In the genomic region with DNA sequence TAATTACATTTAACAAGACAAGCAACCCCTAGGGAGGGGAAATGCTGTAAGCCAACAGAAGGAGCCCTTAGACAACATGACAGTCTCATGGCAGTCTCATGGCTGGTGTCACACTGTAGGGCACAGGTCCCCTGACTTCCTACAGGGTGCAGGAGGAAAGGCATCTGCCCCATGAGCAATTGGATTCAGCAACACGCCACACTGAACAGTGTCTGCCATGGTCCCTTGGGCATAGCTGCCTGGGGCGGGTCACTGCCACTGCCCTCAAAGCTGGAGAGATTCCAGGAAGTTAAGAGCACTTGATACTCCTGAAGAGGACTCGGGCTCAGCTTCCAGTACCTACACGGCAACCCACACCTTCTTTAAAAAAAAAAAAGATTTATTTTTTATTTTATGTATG, we compare ENCODE assay signal across 9 mouse cellular contexts. TPM values are rescaled to one million over a fixed set of nuclear protein-coding genes. Genes with fewer than 3 reads are reported as not detected.
DNase-seq lines count a peak whose midpoint lies in the region; ATAC-seq lines count a peak whose summit lies in the region.
"Had no signal": no experiment of that assay in that cellular context is flagged by ENCODE, and none has a peak within 500 bp of the region (broad histone marks: within the 10 kb centered on the region; RNA-seq: fewer than 3 reads in every experiment).

No protein-coding gene starts in this region.

- H3K9ac ChIP-seq in kidney, embryonic 16.5 days (replicated peaks; ENCODE audit: low read length) = no peak overlapping the region
- no peak overlapping the region for H3K9ac ChIP-seq in embryonic facial prominence, embryonic 15.5 days
- peak overlapping the region; percentile 87 for H3K9ac ChIP-seq in liver, embryonic 12.5 days
- 0 out of 2 replicates have a peak overlapping the region, but pooled peaks have one; percentile 6 for H3K9ac ChIP-seq in neural tube, embryonic 12.5 days

- WGBS in kidney, embryonic 16.5 days = 20% methylated on average over 4 of the region's 4 CpGs
- WGBS in embryonic facial prominence, embryonic 15.5 days = 47% methylated on average over 4 of the region's 4 CpGs
- WGBS in liver, embryonic 12.5 days (ENCODE audit: insufficient replicate concordance) = 56% methylated on average over 4 of the region's 4 CpGs
- WGBS in neural tube, embryonic 12.5 days = 74% methylated on average over 4 of the region's 4 CpGs

- H3K27ac ChIP-seq in kidney, embryonic 16.5 days (ENCODE audit: low read length) = no peak overlapping the region
- H3K27ac ChIP-seq in embryonic facial prominence, embryonic 15.5 days (replicated peaks) = 0 out of 2 replicates have a peak overlapping the region, but pooled peaks have one; percentile 90
- H3K27ac ChIP-seq in liver, embryonic 12.5 days = peak overlapping the region; percentile 91
- H3K27ac ChIP-seq in neural tube, embryonic 12.5 days = peak overlapping the region; percentile 37
- H3K27ac ChIP-seq: macrophage had no signal

- no peaks in the 10 kb centered on the region for H3K36me3 ChIP-seq in kidney, embryonic 16.5 days (ENCODE audit: insufficient read depth, low read length)
- no peaks in the 10 kb centered on the region for H3K36me3 ChIP-seq in embryonic facial prominence, embryonic 15.5 days
- H3K36me3 ChIP-seq in liver, embryonic 12.5 days = no peaks in the 10 kb centered on the region
- H3K36me3 ChIP-seq in neural tube, embryonic 12.5 days = no peaks in the 10 kb centered on the region

- H3K4me3 ChIP-seq in kidney, embryonic 16.5 days (ENCODE audit: low read length) = no peak overlapping the region
- H3K4me3 ChIP-seq in embryonic facial prominence, embryonic 15.5 days (replicated peaks) = no peak overlapping the region
- H3K4me3 ChIP-seq in liver, embryonic 12.5 days = peak overlapping the region; percentile 16; the same call in 1 of the 2 replicates
- no peak overlapping the region for H3K4me3 ChIP-seq in neural tube, embryonic 12.5 days

- H3K9me3 ChIP-seq in kidney, embryonic 16.5 days (ENCODE audit: low read length) = no peaks in the 10 kb centered on the region
- no peaks in the 10 kb centered on the region for H3K9me3 ChIP-seq in embryonic facial prominence, embryonic 15.5 days (replicated peaks)
- H3K9me3 ChIP-seq in liver, embryonic 12.5 days (replicated peaks) = no peaks in the 10 kb centered on the region
- no peaks in the 10 kb centered on the region for H3K9me3 ChIP-seq in neural tube, embryonic 12.5 days

- ATAC-seq in kidney, embryonic 16.5 days (ENCODE audit: low FRiP score, low TSS enrichment) = no peak
- no peak for ATAC-seq in embryonic facial prominence, embryonic 15.5 days (ENCODE audit: insufficient number of reproducible peaks, low FRiP score, low TSS enrichment, low read depth)
- no peak for ATAC-seq in liver, embryonic 12.5 days
- no peak for ATAC-seq in neural tube, embryonic 12.5 days (ENCODE audit: low FRiP score, low read depth)

- peaks cover 31% of the 10 kb centered on the region for H3K4me1 ChIP-seq in kidney, embryonic 16.5 days (ENCODE audit: insufficient read depth, low read length)
- peaks cover 49% of the 10 kb centered on the region for H3K4me1 ChIP-seq in embryonic facial prominence, embryonic 15.5 days
- H3K4me1 ChIP-seq in liver, embryonic 12.5 days = peaks cover 77% of the 10 kb centered on the region
- peaks cover 19% of the 10 kb centered on the region for H3K4me1 ChIP-seq in neural tube, embryonic 12.5 days

- DNase-seq in kidney, adult 18-20 months = peak; percentile 34
- no peak for DNase-seq in right cerebral cortex, postnatal 25 days
- DNase-seq in retina, embryonic 14.5 days (ENCODE audit: low spot score) = no peak
- DNase-seq in thymus, postnatal 36 days = no peak

- H3K27me3 ChIP-seq in kidney, embryonic 16.5 days (ENCODE audit: insufficient read depth, low read length) = no peaks in the 10 kb centered on the region
- H3K27me3 ChIP-seq in embryonic facial prominence, embryonic 15.5 days = no peaks in the 10 kb centered on the region
- H3K27me3 ChIP-seq in liver, embryonic 12.5 days (replicated peaks) = no peaks in the 10 kb centered on the region
- no peaks in the 10 kb centered on the region for H3K27me3 ChIP-seq in neural tube, embryonic 12.5 days (replicated peaks)

- no peak overlapping the region for H3K4me2 ChIP-seq in kidney, embryonic 16.5 days (replicated peaks; ENCODE audit: low read depth, low read length)
- no peak overlapping the region for H3K4me2 ChIP-seq in embryonic facial prominence, embryonic 15.5 days (replicated peaks)
- peak overlapping the region; percentile 85 for H3K4me2 ChIP-seq in liver, embryonic 12.5 days
- peak overlapping the region; percentile 82; the same call in 1 of the 2 replicates for H3K4me2 ChIP-seq in neural tube, embryonic 12.5 days (replicated peaks)

RNA-seq across cellular contexts. Expression of a gene that starts 1.9 kb away (rescaled TPM):
- 18.3 and 21.1 TPM in 2 replicates for polyA plus RNA-seq in kidney, embryonic 16.5 days (2015; fragmentation: Nextera tagmentation; extraction: Ambion mirVana)
- polyA plus RNA-seq in embryonic facial prominence, embryonic 15.5 days (2015; fragmentation: Nextera tagmentation; extraction: Ambion mirVana) = 16.2 and 17.0 TPM in 2 replicates
- polyA plus RNA-seq in liver, embryonic 12.5 days (2016; fragmentation: Nextera tagmentation; extraction: Ambion mirVana) = 16.8 and 17.3 TPM in 2 replicates
- polyA plus RNA-seq in neural tube, embryonic 12.5 days (2016; fragmentation: Nextera tagmentation; extraction: Ambion mirVana) = 40.1 and 40.4 TPM in 2 replicates

RNA-seq across cellular contexts. Expression of a gene that starts 20.2 kb away (rescaled TPM):
- polyA plus RNA-seq in kidney, embryonic 16.5 days (2015; fragmentation: Nextera tagmentation; extraction: Ambion mirVana) = 3.7 and 4.0 TPM in 2 replicates
- 3.5 and 3.7 TPM in 2 replicates for polyA plus RNA-seq in embryonic facial prominence, embryonic 15.5 days (2015; fragmentation: Nextera tagmentation; extraction: Ambion mirVana)
- 1.1 and 2.8 TPM in 2 replicates for polyA plus RNA-seq in liver, embryonic 12.5 days (2016; fragmentation: Nextera tagmentation; extraction: Ambion mirVana)
- polyA plus RNA-seq in neural tube, embryonic 12.5 days (2016; fragmentation: Nextera tagmentation; extraction: Ambion mirVana) = 0.92 and 1.4 TPM in 2 replicates

RNA-seq across cellular contexts. Expression of a gene that starts 40.9 kb away (rescaled TPM):
- polyA plus RNA-seq in kidney, embryonic 16.5 days (2015; fragmentation: Nextera tagmentation; extraction: Ambion mirVana) = 12.5 and 17.7 TPM in 2 replicates
- 16.1 and 18.5 TPM in 2 replicates for polyA plus RNA-seq in embryonic facial prominence, embryonic 15.5 days (2015; fragmentation: Nextera tagmentation; extraction: Ambion mirVana)
- 1.2 and 1.4 TPM in 2 replicates for polyA plus RNA-seq in liver, embryonic 12.5 days (2016; fragmentation: Nextera tagmentation; extraction: Ambion mirVana)
- polyA plus RNA-seq in neural tube, embryonic 12.5 days (2016; fragmentation: Nextera tagmentation; extraction: Ambion mirVana) = 2.6 and 2.7 TPM in 2 replicates
- polyA plus RNA-seq: macrophage had no signal

Comparison
In these comparisons a context has a peak if more than half of its experiments do, and no peak if none do; other contexts are left out.
1. H3K4me2 ChIP-seq: peak in liver, embryonic 12.5 days (single experiment) and neural tube, embryonic 12.5 days (single experiment); none in kidney, embryonic 16.5 days (single experiment) and embryonic facial prominence, embryonic 15.5 days (single experiment).
2. H3K9ac ChIP-seq: peak in liver, embryonic 12.5 days (single experiment) and neural tube, embryonic 12.5 days (single experiment); none in kidney, embryonic 16.5 days (single experiment) and embryonic facial prominence, embryonic 15.5 days (single experiment).